Mouse (Mus musculus): ENCODE data around the gene Scrg1. TPM values are rescaled to one million over a fixed set of nuclear protein-coding genes. Genes with fewer than 3 reads are reported as not detected.
"Not testable (repeated sequence)": the region's sequence is repeated elsewhere in the genome, so short reads cannot be mapped to it uniquely, and the experiment has no call there.

Scrg1 gene
- polyA plus RNA-seq, 1 experiment from 2014 or later: 1.4 TPM

- Histone ChIP-seq H3K9me3 (no peaks in the 10 kb centered on the region), H3K4me1 (peaks cover 18% of the 10 kb centered on the region), H3K27me3 (replicated peaks) (no peaks in the 10 kb centered on the region), H3K4me2 (peak within 1 kb of the TSS; percentile 85), H3K27ac (replicated peaks) (peak within 1 kb of the TSS; percentile 97), H3K36me3 (peaks cover 11% of the 10 kb centered on the region), H3K9ac (peak within 1 kb of the TSS; percentile 98), H3K4me3 (peak within 1 kb of the TSS; percentile 93)
- under 1% methylated on average over 66 of the region's 66 CpGs for WGBS
- peak; percentile 94 for ATAC-seq (ENCODE audit: extremely low read depth, insufficient number of reproducible peaks, low FRiP score, low TSS enrichment)
Observed at GRCm38 (mm10) chr8:57487441-57488155, 31.9 kb downstream of the Scrg1 start, which contains the start of gene Sap30. Gene Sap30, minus strand, starts transcription at chr8:57487860.

DNA sequence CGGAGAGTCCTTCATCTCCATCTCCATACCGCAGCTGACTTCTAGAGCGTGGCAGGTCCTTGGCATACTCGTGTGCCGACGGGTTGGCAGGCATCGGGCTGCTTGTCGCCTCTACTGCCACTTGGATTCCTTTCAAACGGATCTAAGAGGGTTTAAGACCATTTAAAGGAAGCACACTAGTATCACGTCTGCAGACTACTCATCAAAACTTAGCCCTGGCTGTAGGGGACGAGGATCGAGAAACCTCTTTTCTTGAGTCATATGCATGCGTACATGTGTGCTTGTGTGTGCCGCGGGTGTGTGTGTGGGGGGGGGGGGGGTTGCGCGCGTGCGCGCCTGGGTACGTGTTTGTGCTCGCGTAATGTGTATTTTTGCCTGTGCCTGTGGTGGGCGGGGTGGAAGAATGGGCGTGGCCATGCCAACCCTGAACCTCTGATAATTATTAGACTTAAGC is 32.6 kb downstream of the Scrg1 start:
- WGBS: under 1% methylated on average over 25 of the region's 25 CpGs
- peak overlapping the region; percentile 98 for H3K9ac ChIP-seq
- peaks cover 7% of the 10 kb centered on the region for H3K36me3 ChIP-seq
- H3K27me3 ChIP-seq (replicated peaks): no peaks in the 10 kb centered on the region
- H3K27ac ChIP-seq (replicated peaks): peak overlapping the region; percentile 97
- H3K9me3 ChIP-seq: no peaks in the 10 kb centered on the region
- H3K4me1 ChIP-seq: peaks cover 18% of the 10 kb centered on the region
- peak overlapping the region; percentile 85 for H3K4me2 ChIP-seq
- peak overlapping the region; percentile 93 for H3K4me3 ChIP-seq
- ATAC-seq (ENCODE audit: extremely low read depth, insufficient number of reproducible peaks, low FRiP score, low TSS enrichment): peak; percentile 40; the same call in 1 of the 2 replicates

DNA sequence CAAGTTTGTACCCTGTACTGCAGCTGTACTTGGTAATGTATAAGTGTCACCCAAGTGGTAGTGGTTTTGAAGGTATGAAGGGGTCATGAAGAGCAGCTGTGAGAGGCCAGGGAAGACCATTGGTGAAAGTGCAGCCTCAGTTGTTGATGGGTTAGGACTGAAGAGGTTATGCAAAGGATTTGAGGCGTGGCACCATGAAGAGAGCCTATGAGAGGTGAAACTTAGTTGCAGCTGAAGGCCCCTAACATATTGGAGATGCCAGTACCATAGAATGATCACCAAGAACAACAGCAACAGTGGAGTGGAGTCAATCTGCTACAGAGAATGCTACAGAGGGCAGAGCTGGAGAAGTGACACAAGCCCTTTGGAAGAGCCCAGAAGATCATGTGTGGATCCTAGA is 33.6 kb downstream of the Scrg1 start:
- H3K4me1 ChIP-seq: peaks cover 18% of the 10 kb centered on the region
- H3K4me2 ChIP-seq: peak overlapping the region; percentile 85; the same call in 1 of the 2 replicates
- WGBS: 100% methylated on average over 1 of the region's 1 CpGs
- peaks cover 4% of the 10 kb centered on the region; the same call in 1 of the 2 replicates for H3K36me3 ChIP-seq
- peak overlapping the region; percentile 97; the same call in 1 of the 2 replicates for H3K27ac ChIP-seq (replicated peaks)
- no peak overlapping the region for H3K9ac ChIP-seq
- ATAC-seq (ENCODE audit: extremely low read depth, insufficient number of reproducible peaks, low FRiP score, low TSS enrichment): no peak
- H3K9me3 ChIP-seq: no peaks in the 10 kb centered on the region
- no peak overlapping the region for H3K4me3 ChIP-seq
- H3K27me3 ChIP-seq (replicated peaks): no peaks in the 10 kb centered on the region

DNA sequence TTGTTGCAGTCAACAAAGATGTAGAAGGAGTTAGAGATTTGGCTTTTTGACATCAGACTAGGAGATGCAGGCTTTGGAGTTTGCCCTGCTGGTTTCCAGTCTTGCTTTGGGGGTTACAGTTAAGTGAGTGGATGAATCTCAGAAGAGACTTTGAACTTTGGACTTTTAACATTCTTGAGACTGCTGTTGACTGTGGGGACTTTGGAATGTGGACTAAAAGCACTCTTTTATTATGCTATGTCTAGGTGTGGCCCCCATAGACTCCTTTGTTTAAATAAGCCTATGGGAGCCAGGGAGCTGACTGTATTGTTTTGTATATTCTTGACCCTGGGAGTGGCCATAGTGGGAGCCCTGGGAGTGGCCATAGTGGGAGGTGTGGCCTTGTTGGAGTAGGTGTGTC is 34.2 kb downstream of the Scrg1 start:
- Histone ChIP-seq H3K4me3 (no peak overlapping the region), H3K27me3 (replicated peaks) (no peaks in the 10 kb centered on the region), H3K9me3 (no peaks in the 10 kb centered on the region), H3K36me3 (peaks cover 9% of the 10 kb centered on the region; the same call in 1 of the 2 replicates), H3K4me1 (peaks cover 18% of the 10 kb centered on the region), H3K9ac (no peak overlapping the region), H3K4me2 (no peak overlapping the region), H3K27ac (replicated peaks) (no peak overlapping the region)
- ATAC-seq (ENCODE audit: extremely low read depth, insufficient number of reproducible peaks, low FRiP score, low TSS enrichment): no peak

- 83% methylated on average over 4 of the region's 4 CpGs for WGBS
- Histone ChIP-seq H3K4me3 (no peak overlapping the region), H3K9me3 (no peaks in the 10 kb centered on the region), H3K4me2 (no peak overlapping the region), H3K36me3 (peaks cover 9% of the 10 kb centered on the region; the same call in 1 of the 2 replicates), H3K27me3 (replicated peaks) (no peaks in the 10 kb centered on the region), H3K9ac (no peak overlapping the region), H3K27ac (replicated peaks) (no peak overlapping the region), H3K4me1 (peaks cover 9% of the 10 kb centered on the region)
- ATAC-seq (ENCODE audit: extremely low read depth, insufficient number of reproducible peaks, low FRiP score, low TSS enrichment): no peak
Observed at GRCm38 (mm10) chr8:57491873-57492272, 36.1 kb downstream of the Scrg1 start.

DNA sequence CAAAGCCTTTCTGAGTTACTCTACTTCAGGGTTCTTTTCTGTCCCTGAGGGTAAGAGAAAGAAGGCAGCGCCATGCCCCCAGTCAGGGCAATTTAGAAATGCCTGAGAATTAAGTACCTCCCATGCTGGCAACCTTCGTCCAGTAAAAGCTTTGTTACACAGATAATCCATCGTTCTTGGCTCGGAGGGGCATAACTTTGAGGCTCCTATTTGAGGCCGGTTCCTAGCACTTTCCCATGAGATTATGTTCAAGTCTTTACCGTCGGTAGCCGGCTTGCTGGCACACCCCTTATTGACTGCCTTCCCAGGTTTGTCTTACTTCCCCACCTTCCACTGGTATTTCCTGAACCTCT is 42.7 kb downstream of the Scrg1 start:
- no peak overlapping the region for H3K27ac ChIP-seq (replicated peaks)
- H3K4me3 ChIP-seq: no peak overlapping the region
- WGBS: 72% methylated on average over 8 of the region's 8 CpGs
- peaks cover 12% of the 10 kb centered on the region for H3K4me1 ChIP-seq
- no peaks in the 10 kb centered on the region for H3K27me3 ChIP-seq (replicated peaks)
- no peak overlapping the region for H3K9ac ChIP-seq
- H3K36me3 ChIP-seq: peaks cover 20% of the 10 kb centered on the region
- peak overlapping the region; percentile 42 for H3K4me2 ChIP-seq
- no peak for ATAC-seq (ENCODE audit: extremely low read depth, insufficient number of reproducible peaks, low FRiP score, low TSS enrichment)
- H3K9me3 ChIP-seq: no peaks in the 10 kb centered on the region

DNA sequence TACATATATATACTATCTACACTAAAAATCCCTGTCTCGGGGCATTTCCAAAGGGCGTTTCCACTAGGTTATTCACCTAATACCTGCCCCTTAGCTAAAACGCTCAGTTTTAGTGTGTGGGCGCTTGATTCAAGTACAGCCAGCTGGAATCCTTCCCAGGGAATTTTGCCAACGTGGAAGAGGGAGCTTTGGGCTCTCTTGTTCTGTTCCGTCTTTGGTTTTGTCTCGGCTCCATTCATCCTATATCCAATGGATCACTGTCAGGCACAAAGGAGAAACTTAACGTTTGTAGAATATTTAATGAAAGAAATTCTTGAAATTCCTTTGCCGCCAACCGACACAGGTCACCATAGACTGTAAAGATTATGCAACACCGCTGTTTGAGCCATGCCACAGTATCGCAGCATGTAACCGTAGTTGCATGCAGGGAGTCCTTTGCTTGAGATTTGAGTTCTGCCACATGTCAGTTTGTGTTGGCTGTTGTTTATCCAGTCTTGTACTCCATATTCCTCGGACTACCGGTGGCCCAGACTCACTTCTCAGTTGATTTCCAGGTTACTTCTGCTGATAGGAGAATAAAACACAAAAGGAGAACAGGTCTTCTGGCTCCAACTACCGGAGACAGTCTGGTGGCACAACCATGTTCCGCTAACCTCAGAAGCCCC is 43.3 kb downstream of the Scrg1 start:
- Histone ChIP-seq H3K36me3 (peaks cover 20% of the 10 kb centered on the region), H3K4me3 (no peak overlapping the region; the same call in 1 of the 2 replicates), H3K27ac (replicated peaks) (no peak overlapping the region), H3K27me3 (replicated peaks) (no peaks in the 10 kb centered on the region), H3K9me3 (no peaks in the 10 kb centered on the region), H3K4me2 (peak overlapping the region; percentile 42), H3K9ac (no peak overlapping the region), H3K4me1 (peaks cover 15% of the 10 kb centered on the region)
- 62% methylated on average over 17 of the region's 17 CpGs for WGBS
- ATAC-seq (ENCODE audit: extremely low read depth, insufficient number of reproducible peaks, low FRiP score, low TSS enrichment): no peak

GRCm38 (mm10) chr8:57503641-57504040 is 47.9 kb downstream of the Scrg1 start:
- no peak overlapping the region for H3K27ac ChIP-seq (replicated peaks)
- no peak overlapping the region for H3K4me2 ChIP-seq
- WGBS: 54% methylated on average over 5 of the region's 5 CpGs
- H3K36me3 ChIP-seq: peaks cover 17% of the 10 kb centered on the region
- H3K9ac ChIP-seq: no peak overlapping the region
- H3K4me1 ChIP-seq: peaks cover 17% of the 10 kb centered on the region
- ATAC-seq (ENCODE audit: extremely low read depth, insufficient number of reproducible peaks, low FRiP score, low TSS enrichment): no peak
- H3K27me3 ChIP-seq (replicated peaks): no peaks in the 10 kb centered on the region
- H3K4me3 ChIP-seq: no peak overlapping the region
- no peaks in the 10 kb centered on the region for H3K9me3 ChIP-seq

DNA sequence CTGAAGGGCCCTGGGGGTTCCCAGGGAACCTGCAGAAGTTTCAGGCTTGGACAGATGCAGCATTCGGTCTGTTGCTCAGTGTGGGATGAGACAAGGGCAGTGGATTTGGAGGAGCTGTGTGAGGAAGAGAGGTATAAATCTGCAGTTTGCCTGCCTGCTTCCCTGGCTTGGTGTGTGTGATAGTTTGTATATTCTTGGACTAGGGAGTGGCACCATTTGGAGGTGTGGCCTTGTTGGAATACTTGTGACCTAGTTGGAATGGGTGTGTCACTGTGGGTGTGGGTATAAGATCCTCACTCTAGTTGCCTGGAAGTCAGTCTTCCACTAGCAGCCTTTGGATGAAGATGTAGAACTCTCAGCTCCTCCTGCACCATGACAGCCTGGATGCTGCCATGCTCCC is 49.8 kb downstream of the Scrg1 start:
- Histone ChIP-seq H3K4me1 (peaks cover 14% of the 10 kb centered on the region), H3K27ac (replicated peaks) (peak overlapping the region; percentile 20; the same call in 1 of the 2 replicates), H3K36me3 (peaks cover 15% of the 10 kb centered on the region), H3K9ac (peak overlapping the region; percentile 47; the same call in 1 of the 2 replicates)
- not testable (repeated sequence) for H3K9me3 ChIP-seq; ATAC-seq (ENCODE audit: extremely low read depth, insufficient number of reproducible peaks, low FRiP score, low TSS enrichment); H3K27me3 ChIP-seq (replicated peaks); H3K4me2 ChIP-seq; H3K4me3 ChIP-seq
- WGBS: 75% methylated on average over 1 of the region's 1 CpGs

DNA sequence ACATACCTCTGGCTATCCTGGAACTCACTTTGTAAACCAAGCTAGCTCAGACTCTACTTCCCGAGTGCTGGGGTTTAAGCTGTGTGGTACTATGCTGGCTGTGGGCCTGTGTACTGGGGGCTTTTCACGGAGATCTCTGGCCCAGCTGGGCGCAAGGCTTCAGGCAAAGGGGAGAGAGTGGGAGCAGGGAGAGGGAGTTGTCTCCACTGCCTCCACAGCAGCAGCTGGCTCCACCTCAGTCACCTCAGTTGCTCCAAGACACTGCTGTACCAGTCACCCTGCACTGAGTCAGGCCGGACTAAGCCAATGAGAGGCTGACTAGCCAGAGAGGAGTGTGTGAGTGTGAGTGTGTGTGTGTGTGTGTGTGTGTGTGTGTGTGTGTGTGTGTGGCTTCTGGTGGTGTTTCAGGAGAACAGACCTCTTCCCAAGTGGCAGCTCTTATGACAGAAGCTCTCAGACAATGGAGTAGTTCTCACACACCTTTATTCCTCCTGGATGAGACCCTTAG is 51.9 kb downstream of the Scrg1 start:
- WGBS: 86% methylated on average over 4 of the region's 4 CpGs
- ATAC-seq (ENCODE audit: extremely low read depth, insufficient number of reproducible peaks, low FRiP score, low TSS enrichment): no peak

GRCm38 (mm10) chr8:57508657-57509056 is 52.9 kb downstream of the Scrg1 start:
- Histone ChIP-seq H3K27ac (replicated peaks) (no peak overlapping the region), H3K4me1 (peaks cover 20% of the 10 kb centered on the region), H3K9ac (no peak overlapping the region), H3K9me3 (no peaks in the 10 kb centered on the region), H3K4me2 (no peak overlapping the region), H3K4me3 (no peak overlapping the region), H3K36me3 (peaks cover 11% of the 10 kb centered on the region), H3K27me3 (replicated peaks) (no peaks in the 10 kb centered on the region)
- no peak for ATAC-seq (ENCODE audit: extremely low read depth, insufficient number of reproducible peaks, low FRiP score, low TSS enrichment)
- WGBS: 68% methylated on average over 4 of the region's 4 CpGs

More for the DNA sequence above, 51.9 kb downstream of the Scrg1 start:
- H3K9ac ChIP-seq: no peak overlapping the region
- H3K9me3 ChIP-seq: no peaks in the 10 kb centered on the region
- no peak overlapping the region for H3K4me3 ChIP-seq
- H3K27ac ChIP-seq (replicated peaks): no peak overlapping the region
- no peaks in the 10 kb centered on the region for H3K27me3 ChIP-seq (replicated peaks)
- peaks cover 17% of the 10 kb centered on the region for H3K4me1 ChIP-seq
- H3K36me3 ChIP-seq: peaks cover 11% of the 10 kb centered on the region
- H3K4me2 ChIP-seq: no peak overlapping the region

Measured in heart, embryonic 13.5 days (tissue).